Mouse (Mus musculus): Measurements from ENCODE around the gene Ramp3.

Ramp3 gene

DNA sequence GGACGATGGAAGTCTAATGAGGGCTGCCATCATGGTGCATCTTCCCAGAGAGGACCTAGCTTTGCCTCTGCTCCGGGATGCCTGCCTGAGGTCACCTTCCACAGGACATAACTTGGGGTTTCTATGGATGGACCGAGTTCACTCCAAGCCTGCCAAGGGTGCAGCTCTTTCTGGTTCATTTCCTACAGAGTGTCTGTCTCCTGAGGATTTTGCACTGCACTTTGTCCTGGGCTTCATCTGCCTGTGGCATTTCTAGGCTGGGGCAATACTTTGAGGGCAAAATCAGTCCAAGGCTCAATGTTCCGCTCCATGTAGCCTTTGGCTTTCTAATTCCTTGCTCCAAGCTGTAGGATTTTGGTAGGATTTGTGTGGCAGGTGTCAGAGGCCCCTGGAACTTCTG, 12.5 kb downstream of the Ramp3 start:
- DNase-seq (ENCODE audit: low read depth, low spot score): no peak

DNA sequence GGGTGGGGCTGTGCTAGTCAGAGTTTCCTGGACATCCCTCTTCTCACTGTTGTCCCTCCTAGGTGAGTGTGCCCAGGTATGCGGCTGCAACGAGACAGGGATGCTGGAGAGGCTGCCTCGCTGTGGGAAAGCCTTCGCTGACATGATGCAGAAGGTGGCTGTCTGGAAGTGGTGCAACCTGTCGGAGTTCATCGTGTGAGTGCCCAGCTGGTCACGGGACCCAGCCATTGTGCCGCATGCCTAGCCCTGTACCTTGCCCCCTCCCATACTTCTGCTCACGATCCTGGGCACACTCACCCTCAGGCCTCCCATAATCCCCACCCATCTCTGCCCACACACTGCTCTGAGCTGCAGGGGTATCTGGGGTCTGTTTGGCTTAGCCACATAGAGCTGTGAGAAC, 16.4 kb downstream of the Ramp3 start:
- DNase-seq (ENCODE audit: low read depth, low spot score): no peak

DNA sequence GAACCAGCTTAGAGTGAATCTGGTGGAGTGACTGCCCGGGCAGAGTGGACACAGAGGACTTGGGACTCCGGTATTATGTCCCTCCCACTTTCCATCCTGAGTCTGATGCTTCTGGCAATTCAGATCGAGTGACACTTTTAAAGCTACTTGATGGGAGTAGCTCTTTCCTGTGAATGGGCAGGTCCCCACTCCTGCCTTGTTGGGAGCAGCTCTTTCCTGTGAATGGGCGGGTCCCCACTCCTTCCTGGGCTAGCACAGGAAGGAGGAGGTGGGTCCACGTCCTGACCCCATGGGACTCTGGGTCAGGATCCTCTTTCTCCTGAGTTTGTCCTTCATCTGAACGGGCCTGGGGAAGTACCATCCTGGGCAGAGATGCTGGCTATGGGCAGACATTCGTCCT, 17.1 kb downstream of the Ramp3 start:
- DNase-seq (ENCODE audit: low read depth, low spot score): no peak

DNA sequence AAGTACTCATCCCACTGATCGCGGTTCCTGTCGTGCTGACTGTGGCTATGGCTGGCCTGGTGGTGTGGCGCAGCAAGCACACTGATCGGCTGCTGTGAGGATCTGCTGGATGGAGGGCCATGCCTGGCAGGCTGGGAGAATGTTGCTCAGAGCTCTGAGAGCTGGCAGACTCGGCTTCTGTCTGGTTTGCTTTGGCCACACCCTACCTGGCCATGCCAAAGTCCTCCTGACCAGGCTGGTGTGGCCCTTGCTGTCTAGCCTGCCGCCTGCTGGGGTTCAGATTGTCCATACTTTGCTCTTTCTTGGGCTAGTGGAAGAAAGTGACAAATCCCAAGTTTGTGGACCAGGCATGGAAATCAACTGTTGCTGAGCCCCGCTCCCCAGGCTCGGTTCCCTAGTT, 18.3 kb downstream of the Ramp3 start:
- no peak for DNase-seq (ENCODE audit: low read depth, low spot score)

- no peak for DNase-seq (ENCODE audit: low read depth, low spot score)
Observed at GRCm38 (mm10) chr11:6677530-6677929, 19.2 kb downstream of the Ramp3 start.

DNA sequence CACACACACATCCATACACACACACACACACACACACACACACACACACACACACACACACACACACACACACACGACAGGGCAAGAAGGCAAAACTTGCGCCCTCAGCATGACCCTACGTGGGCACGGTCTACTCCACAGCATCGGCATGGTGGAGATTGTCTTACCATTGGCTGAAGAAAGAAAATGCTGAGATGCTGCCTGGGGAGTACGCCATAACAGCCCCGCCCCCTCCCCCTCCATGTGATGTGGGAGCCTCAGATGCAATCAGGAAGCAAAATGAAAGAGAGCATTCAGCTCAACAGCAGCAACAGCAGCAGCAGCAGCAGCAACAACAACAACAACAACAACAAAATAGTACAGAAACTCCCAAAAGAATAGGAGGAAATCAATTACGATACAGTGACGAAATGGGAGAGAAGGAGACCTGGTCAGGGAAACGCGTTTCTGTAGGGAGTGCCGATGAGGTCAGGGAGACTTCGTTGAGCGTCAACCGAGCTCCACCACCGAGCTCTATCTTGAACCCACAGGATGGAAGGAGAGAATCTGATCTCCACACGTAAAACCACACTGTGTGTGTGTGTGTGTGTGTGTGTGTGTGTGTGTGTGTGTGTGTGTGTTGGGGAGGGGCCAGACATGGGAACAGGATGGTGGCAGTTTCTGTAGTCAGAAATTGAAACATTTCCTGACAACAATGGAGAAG, 21.5 kb downstream of the Ramp3 start:
- DNase-seq (ENCODE audit: low read depth, low spot score): no peak

DNA sequence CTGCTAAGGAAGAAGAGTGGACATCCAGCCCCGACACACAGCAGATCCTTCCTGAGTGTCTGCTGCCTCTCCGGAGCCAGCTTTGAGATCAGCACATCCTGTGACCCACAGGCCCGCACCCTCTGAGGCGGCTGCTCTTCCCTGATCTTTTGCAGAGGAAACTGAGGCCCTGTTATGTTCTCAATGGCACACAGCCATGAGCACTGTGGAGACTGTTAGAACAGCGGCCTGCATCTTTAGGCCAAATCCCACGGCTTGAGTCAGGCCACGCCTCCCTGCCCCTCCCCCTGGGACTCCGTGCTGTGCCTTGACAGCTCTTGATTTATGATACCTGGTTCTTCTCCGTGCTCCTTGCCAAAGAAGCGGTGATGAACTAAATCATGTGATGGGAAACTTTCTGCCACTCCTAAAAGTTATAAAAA, 22.1 kb downstream of the Ramp3 start:
- DNase-seq (ENCODE audit: low read depth, low spot score): no peak

DNA sequence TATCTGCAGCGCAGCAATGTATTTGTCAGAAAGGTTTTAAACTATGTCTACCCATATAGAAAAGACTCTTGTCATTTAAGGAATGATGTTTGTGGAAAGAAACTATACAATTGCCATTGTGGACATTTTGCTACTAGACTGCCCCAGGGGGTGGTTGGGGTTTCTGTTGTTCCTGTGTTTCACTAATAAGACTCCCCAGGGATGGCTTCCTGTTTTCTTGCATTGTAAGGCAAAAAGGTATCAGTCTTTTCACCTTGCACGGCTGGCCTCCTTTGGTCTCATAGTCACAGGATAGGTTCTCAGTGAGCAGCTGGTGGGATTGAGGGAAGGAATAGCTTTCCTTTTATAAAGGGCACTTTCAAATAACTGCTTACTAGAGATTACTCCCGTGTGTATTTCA, 26.4 kb downstream of the Ramp3 start:
- DNase-seq (ENCODE audit: low read depth, low spot score): no peak

- no peak for DNase-seq (ENCODE audit: low read depth, low spot score)
Observed at GRCm38 (mm10) chr11:6688888-6689287, 30.6 kb downstream of the Ramp3 start.

DNA sequence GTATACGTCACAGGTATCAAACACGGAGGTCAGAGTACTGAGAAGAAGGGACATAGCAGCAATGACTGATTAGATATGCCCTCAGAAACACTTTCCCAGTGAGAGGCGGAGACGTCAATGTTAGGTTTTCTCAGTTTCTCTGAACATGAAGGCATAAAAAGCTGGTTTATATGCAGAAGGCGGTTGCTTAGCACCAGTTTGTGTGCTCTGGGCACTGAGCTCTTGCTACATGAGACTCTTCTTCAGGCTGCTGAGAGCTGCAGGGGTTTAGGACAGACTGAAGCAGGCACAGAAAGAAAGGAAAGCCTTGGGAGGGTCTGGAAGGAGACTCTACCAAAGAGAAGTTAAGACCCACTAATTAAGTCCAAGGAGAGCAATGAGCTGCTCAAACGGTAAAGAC, 34.0 kb downstream of the Ramp3 start:
- no peak for DNase-seq (ENCODE audit: low read depth, low spot score)

DNA sequence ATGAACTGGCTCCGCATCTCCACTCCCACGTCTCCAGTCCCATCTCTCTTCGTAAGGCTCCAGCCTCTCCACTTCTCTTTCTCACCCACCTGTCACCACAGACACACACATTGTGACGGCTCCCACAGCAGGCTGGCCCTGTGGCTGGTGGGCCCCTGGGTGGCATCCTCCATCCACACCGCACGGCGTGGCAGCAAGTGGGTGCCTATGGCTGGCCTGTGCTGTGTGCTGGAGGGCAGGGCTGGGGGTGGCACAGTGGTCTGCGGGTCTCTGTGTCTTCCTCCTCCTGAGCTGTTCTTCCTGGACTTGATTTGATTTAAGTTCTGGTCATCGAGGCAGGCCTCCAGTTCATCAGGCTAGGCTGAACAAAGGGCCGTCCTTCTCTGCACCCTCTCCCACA, 35.8 kb downstream of the Ramp3 start:
- no peak for DNase-seq (ENCODE audit: low read depth, low spot score)

GRCm38 (mm10) chr11:6695176-6695575, 36.9 kb downstream of the Ramp3 start:
- DNase-seq (ENCODE audit: low read depth, low spot score): no peak

- DNase-seq (ENCODE audit: low read depth, low spot score): no peak
Observed at GRCm38 (mm10) chr11:6696551-6696950, 38.2 kb downstream of the Ramp3 start.

GRCm38 (mm10) chr11:6697751-6698150, 39.4 kb downstream of the Ramp3 start:
- no peak for DNase-seq (ENCODE audit: low read depth, low spot score)

- no peak for DNase-seq (ENCODE audit: low read depth, low spot score)
Observed at GRCm38 (mm10) chr11:6698281-6698680, 40.0 kb downstream of the Ramp3 start.

GRCm38 (mm10) chr11:6702258-6702657, 43.9 kb downstream of the Ramp3 start:
- no peak for DNase-seq (ENCODE audit: low read depth, low spot score)

DNA sequence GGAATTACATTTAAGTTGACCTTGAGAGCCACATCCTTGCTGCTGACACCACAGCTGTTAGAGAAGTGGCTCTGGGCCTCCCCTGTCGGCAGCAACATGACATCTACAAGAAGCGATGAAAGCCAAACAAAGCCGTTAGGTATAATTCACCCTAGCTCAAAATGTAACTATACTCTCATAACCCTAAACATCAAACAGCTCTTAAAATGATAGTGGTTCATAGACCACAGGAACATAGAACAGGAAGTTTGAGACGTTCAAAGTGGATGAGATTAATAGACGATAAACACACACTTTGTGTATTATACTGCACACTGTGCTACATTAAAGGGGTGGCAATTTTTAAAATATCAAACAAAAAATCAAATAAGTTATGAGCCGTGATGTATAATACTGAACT, 46.5 kb downstream of the Ramp3 start:
- DNase-seq (ENCODE audit: low read depth, low spot score): no peak

DNA sequence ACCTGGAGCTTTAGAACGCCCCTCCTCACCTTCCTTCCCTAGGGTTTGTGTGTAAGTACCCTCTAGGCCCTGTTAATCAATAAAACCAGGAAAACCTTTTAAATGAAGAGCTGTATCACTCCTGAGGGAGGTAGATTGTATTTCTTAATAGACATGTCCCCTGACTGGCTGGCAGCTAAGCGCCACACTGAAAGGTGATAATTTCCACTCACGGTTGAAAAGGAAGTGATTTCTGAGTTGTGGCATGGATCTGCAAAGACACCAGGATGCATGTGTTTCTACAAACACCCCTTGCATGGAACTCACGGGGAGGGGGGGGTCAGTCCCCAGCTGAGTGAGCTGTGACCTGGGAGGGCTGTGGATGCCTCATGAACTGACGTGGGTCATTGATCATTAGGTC, 47.2 kb downstream of the Ramp3 start:
- no peak for DNase-seq (ENCODE audit: low read depth, low spot score)

GRCm38 (mm10) chr11:6706796-6707195, 48.5 kb downstream of the Ramp3 start:
- DNase-seq (ENCODE audit: low read depth, low spot score): no peak

- no peak for DNase-seq (ENCODE audit: low read depth, low spot score)
Observed at GRCm38 (mm10) chr11:6708437-6708836, 50.1 kb downstream of the Ramp3 start.

- DNase-seq (ENCODE audit: low read depth, low spot score): no peak
Observed at GRCm38 (mm10) chr11:6710409-6710808, 52.1 kb downstream of the Ramp3 start.

GRCm38 (mm10) chr11:6720746-6721145, 62.4 kb downstream of the Ramp3 start:
- DNase-seq (ENCODE audit: low read depth, low spot score): no peak

GRCm38 (mm10) chr11:6726921-6727320, 68.6 kb downstream of the Ramp3 start:
- DNase-seq (ENCODE audit: low read depth, low spot score): no peak

All from retina, adult 2 months (tissue).